Mouse (Mus musculus): ENCODE data around the gene 3110009E18Rik.

Gene 3110009E18Rik

DNA sequence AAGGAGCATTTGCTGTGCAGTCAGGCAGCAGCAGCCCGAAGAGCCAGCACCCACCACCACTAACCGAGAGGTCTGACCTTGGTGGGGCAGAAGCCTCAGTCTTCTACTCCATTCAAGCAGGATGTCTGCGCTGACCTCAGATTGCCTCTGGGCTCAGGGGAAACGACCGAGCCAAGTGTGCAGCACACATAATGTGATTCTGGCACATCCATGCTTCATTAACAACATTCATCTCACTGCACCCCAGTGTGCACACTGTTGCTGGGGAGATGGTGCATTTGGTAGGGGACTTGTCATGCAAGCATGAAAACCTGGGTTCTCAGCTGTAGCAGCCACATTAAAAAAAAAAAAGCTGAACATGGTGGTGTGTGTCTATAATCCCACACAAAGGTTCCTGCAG is 75.0 kb downstream of the 3110009E18Rik start:
- DNase-seq (ENCODE audit: low spot score in 2 of 2), result no peak

DNA sequence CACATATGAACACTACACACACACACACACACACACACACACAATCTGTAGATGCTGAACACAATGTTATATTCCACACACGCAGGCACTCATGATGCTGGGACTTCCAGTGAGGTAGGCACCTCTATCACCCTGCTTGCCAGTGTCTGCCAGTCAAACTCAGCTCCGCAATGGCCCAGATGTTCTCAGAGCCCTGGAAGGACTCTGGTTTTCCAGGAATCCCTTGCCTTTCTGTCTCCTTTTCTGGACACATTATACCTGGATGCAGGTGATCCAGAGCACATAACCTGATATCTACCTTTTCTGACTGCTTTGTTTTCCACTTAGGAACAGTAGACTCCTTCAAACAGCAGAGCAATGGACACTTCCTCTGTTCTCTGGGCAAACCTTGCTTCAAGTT is 75.7 kb downstream of the 3110009E18Rik start:
- DNase-seq (ENCODE audit: low spot score in 2 of 2), result no peak

DNA sequence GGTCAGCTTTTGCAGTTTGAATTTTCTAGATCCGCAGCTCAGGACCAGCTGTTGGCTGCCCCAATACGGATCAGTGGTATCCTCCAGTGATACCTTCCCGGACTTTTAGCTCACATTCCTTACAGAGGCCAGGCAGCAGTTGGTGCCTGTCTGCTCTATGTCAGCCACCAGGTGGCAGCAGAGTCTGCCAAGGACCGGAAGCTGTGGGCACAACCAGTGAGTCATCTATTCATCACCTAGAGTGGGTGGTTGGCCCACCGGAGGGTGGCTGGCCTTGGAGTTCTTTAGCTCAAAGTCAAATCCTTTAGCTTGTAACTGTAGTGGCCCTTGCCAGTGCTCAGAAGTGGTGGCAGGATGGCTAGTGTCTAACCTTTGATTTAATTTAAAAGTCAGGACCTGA is 76.2 kb downstream of the 3110009E18Rik start:
- peak; percentile 62 to 79 for DNase-seq (ENCODE audit: low spot score in 2 of 2)

DNA sequence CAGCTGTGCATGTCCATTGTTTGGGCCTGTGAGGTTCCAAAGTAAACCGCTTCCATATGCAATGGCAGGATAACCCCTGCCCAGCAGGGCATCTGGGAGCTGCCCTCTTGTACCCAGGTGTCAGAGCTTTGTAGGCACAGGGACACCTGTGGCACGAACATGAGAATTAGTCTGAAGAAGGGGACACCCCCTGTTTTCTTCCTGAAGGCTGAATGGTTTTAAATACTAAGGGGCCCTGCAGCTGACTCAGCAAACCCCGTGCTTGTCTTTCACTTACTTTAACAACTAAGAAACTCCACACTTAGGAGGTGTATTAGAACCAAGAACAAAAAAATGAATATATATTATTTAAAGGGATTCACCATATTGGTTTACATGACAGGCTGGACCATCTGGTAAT is 77.2 kb downstream of the 3110009E18Rik start:
- DNase-seq (ENCODE audit: low spot score in 2 of 2), result no peak

DNA sequence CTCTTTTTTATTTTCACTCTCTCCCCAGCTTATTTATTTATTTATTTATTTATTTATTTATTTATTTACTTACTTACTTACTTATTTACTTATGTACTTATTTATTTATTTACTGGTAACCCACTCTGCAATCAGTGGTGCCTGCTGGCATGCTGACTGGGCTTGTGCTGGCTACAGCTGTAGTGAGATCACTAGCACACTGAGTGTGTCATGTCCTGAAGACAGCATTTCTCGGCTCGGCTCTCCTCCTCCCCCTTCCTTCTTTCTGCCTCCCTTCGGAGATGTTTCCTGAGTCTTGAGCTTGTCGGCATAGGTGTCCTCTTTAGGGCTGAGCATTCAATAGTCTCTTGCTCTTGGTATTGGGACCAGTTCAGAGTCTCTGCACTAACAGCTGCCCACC is 78.0 kb downstream of the 3110009E18Rik start:
- DNase-seq (ENCODE audit: low spot score in 2 of 2), result no peak

DNA sequence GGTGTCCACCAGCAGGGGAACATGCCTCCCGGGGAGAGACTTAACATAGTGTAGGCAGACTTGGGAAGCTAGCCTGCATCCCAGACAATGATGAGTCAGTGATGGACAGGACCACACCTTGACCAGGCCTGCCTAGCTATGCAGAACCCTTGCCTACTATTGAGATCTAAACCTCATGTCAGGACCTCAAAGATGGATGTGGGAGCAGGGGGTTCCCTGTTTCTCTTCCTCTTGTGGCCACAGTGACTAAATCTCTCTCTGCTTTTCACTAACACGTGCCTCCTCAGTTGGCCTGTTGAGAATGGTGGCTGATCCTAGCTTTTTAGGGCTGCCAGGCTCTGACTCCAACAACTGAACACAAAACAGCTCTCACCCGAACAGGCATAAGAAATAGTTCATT is 81.6 kb downstream of the 3110009E18Rik start:
- DNase-seq (ENCODE audit: low spot score in 2 of 2), result no peak

DNA sequence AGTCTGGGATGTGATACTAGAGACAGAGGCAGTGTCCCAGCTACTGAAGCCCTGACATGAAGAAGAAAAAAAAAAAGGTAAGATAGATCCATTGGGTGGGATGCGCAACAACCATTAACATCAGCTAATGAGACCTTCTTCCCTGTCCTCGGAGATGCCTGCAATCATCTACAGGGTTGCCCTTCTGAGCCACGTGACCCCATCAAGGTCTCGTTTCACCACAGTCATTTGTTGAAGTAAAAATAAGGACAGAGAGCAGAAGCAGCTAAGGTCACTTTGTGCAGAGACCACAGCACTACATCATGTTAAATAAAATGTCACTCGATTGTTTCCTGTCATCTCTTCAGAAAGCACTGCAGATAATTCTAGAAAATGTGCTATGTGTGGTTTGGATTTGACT is 82.8 kb downstream of the 3110009E18Rik start:
- DNase-seq (ENCODE audit: low spot score in 2 of 2), result no peak

DNA sequence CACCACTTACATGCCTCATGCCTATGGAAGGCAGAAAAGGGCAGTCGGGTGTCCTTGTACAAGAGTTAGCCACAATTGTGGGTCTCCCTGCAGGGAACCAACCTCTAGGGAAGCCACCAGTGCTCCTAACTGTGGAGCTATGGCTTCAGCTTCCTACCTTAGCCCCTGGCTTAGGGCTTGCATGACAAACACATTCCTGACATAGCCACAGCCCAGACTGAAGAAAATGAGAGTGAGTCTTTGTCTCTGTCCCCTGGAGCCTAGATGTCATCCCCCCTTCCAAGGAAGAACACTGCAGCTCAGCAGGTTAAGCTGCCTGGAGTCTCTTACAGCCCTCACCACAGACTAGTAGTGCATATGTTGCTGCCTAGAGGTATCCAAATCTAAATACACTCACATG is 83.8 kb downstream of the 3110009E18Rik start:
- DNase-seq (ENCODE audit: low spot score in 2 of 2), result no peak

DNA sequence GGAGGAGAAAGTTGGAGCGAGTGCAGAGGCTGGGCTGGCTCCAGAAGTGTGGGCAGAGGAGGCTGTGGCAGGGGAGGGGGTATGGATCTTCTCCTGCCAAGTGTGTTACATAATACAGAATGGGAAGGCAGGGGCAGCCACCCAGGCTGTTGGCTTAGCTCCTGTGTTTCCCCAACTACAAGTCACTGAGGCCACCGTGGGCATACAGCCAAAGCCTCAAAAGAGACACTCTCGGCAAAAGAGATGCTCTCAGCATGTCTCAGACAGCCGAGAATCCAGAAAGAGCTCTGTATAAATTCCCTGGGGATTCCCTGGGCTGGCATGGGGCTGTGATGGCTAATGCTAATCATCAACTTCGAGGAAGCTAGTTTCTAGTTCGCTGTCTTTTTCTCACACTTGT is 86.6 kb downstream of the 3110009E18Rik start:
- DNase-seq (ENCODE audit: low spot score in 2 of 2), result peak; percentile 23 to 26

DNA sequence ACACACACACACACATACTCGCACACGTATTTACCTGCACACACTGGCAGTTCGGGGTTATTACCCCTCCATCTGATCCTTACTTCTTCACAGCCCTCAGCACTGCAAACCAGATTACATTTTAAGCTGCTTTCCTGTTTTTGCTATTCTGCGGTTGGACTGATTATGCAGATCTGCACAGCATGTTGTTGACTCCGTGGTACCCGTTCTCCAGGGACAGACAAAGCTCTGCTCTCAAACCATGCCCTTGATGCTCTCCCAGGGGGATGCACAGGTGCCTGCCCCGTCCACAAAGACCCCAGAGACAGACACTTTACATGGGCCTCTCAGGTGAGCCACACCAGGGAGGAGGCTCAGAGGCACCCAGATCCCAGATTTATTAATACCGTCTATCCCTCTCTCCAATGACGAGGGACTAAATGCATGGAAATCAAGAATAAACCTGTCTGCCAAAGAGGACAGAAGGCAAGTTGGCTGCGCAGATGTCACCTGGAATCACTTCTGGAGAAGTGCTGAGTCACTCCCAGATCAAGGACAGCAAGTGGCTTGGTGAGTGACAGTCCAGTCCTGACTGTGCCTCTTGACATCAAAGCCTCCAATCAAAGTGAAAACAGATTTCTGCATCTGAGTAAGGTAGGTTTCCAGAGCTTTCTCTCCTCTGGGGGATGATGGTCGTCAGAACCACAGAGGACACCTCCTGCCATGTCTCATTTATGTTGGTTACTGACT is 87.7 kb downstream of the 3110009E18Rik start:
- DNase-seq (ENCODE audit: low spot score in 2 of 2), result no peak

DNA sequence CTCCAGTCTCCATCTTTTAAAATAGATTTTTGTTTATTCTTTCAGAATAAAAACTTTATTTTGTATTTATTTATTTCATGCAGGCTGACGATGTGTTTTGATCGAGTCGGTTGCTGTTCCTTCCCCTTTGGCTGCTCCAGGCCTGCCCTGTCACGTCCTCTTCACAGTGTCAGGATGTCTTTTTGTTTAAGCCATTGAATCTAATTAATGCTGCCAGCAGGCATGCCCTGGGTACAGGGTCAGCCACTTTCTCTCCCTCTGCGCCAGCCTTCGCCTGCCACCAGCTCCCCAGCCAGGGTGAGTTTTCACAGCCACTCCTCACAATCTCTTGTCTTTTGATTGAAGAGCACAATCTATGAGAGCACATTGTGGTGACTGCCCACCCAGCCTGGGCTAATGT is 99.9 kb downstream of the 3110009E18Rik start:
- DNase-seq (ENCODE audit: low spot score in 2 of 2), result no peak

DNA sequence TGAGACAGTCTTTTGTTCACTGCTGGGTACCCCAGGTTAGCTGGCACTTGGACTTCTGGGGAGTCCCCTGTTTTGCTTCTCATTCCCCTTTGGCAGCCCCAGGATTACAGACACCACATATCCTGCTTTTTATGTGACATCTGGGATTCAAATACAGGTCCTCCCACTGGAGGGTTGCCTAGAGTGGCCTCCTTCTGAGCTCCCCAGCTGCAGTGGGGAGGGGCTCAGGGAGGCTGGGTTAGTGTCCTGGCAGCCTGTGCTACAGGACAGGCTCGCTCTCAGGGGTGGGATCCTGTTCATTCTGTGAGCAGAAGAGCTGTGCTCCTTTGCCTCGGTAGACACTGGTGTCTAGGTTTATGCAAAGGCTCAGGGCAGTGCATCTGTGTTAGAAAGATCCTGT is 100.3 kb downstream of the 3110009E18Rik start:
- no peak for DNase-seq (ENCODE audit: low spot score in 2 of 2)

DNA sequence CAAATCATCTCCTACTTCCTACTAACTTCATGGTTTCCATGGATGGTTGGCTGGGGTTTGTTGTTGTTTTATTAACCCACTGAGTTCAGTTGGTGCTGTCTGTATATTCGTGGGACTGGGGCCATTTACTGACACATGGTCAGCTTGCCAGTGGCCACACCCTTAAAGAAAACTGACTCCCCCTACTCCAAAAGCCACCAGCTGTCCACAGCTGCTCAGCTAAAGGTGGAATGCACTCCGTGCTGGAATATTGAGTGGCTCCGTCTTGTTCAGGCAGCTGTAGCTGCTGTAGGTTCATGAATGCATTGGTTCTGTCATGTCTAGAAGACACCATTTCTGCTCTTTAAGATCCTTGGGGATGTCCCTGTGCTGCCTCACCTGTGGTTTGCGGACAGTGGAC is 102.6 kb downstream of the 3110009E18Rik start:
- no peak for DNase-seq (ENCODE audit: low spot score in 2 of 2)

DNA sequence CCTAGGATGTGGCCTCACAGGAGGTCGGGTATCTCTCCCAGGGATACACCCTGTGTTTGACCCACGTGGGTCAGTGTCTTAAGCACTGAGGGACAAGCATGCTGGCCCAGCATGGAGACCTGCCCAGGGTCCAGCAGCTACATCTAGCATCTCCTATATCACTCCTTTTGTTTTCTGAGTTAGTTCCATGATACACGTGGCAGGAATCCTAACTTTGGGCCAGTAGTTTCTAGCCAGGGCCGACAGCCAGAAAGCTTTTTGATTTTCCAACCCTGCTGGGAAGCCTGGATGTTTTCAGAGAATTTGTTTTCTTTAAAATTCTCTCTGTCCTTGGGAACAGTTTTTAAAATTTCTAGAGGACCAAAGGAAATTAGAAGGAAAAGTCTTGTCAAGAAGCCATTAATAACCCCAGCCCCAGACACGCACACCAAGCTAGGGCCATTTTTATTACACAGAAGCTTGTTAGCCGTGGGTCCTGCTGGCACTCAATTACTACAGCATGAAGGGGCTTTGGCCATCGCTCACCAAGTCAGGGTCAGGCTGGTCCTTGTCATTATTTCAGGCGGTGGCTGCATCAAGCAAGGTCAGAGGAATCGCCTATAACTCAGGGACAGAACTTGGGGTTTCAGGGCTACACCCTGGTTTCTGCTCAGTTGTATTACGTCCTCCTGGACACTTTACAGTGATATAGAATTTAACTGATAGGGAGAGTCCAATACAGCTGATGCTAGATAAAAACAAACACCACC is 108.9 kb downstream of the 3110009E18Rik start:
- DNase-seq (ENCODE audit: low spot score in 2 of 2), result no peak

DNA sequence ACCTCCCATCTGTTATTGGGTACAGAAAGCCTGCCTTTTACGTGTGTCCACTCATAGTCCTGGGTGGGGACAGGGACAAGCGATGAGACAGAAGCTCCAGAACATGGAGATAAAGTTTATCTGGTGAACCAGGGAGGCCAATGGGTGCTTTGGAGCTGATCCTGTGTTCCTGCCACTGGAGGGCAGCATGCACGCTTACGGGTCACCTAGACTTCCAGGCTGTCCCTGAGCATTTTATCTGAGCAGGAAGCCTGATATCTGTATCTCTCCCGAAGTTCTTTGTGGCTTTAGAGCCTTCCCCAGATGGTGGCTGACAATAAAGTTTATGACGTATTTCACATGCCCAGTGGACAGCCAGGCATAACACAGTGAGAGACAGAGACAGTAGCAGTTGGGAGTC is 110.3 kb downstream of the 3110009E18Rik start:
- peak in 1 of 2 experiments; percentile 24 for DNase-seq (ENCODE audit: low spot score in 2 of 2)

DNA sequence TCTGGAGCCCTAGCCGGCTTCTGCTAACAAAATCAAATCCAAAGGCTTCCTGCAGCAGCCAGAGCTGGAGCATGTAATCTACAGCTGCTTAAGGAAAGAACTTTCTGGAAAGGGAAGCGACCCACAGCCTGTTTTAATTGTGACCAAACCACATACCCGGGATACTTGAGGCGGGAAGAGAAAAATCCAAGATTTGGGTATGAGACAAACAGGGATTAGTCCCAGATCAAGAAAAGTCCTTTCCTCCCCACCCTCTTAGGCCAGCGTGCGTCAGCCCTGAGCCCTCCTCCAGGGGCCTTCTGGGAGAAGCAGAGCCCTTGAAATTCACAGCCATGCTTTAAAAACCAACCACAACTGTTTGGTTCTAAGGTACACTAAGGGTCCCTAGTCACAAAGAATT is 111.2 kb downstream of the 3110009E18Rik start:
- no peak for DNase-seq (ENCODE audit: low spot score in 2 of 2)

DNA sequence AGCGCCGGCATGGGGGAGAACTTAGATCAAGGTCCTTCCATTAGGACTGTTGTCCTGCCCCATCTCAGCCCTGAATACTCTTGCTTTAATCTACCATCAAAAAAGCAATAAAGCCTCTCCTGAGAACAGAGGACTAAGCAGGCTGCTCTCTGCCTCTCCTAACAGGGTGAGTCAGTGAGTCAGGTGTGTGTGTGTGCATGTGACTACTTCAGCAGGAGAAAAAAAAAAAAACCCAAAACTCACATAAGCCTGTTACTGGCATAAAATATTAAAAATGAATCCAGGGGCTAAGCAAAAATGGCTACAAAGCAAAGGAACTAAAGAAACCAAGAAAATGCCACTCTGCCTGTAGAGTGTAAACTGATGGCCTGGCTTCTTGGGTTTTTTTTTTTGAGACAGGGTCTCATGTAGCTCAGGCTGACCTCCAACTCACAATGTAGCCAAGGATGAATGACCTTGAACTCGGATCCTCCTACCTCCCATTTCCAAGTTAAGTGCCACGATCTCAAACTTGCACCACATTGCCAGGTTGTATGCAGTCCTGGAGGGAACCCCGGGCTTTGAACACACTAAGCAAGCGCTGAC is 114.7 kb downstream of the 3110009E18Rik start:
- no peak for DNase-seq (ENCODE audit: low spot score in 2 of 2)

DNA sequence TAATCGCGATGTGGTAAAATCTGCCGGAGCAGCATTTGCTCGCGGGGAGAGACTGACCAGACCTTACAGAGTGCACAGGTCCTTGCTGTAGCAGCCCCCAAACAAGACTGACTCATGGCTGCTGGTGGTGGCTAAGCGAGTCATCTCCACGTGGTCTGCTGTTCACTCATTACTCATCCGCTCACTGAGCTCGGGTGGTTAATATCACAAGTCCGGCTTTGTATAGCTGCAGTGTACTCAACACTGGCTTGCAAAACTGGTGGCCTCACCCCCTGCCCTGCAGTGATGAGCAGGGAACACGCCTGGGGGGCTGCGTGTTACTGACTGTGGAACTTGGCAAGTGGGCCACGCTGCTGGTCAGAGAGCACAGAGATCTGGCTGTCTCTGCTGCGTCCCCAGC is 115.4 kb downstream of the 3110009E18Rik start:
- no peak for DNase-seq (ENCODE audit: low spot score in 2 of 2)

DNA sequence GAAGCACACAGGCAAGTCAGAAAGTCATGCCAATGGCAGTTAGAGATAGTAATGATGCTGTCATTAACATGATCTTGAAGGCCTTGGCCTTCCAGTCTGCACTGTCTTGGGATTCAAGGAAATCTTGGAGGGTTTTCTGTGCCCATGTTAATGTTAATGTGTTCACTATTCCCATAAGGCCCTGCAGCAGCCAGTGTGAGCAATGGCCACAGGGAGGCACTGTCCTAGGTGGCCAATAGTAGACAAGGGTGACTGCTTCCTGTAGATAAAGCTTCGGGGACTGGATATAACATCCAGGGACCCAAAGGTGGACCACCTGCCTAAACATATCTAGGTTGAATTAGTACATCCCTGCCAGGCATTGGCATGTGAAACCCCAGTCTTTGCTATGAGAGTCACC is 116.1 kb downstream of the 3110009E18Rik start:
- DNase-seq (ENCODE audit: low spot score in 2 of 2), result no peak
